Mouse (Mus musculus) heart, embryonic 11.5 days (tissue): ENCODE measurements around the gene Fxyd1. TPM values are rescaled to one million over a fixed set of nuclear protein-coding genes. Genes with fewer than 3 reads are reported as not detected.

Experiments
- ATAC-seq: fragments of 200-750 bp; cut with Nextera tagmentation; replicated peaks from 2 replicates; pipeline ENCODE4 v1.8.0; 2017; ENCODE audit warnings: moderate library complexity; ENCODE audit not compliant: insufficient number of reproducible peaks, low FRiP score, low TSS enrichment
- H3K27ac ChIP-seq: fragments of 300-500 bp; sonication (generic); 2 replicates; pipeline ENCODE4 v1.5.1; 2014; ENCODE audit warnings: mild to moderate bottlenecking, low read depth, low read length
- H3K27me3 ChIP-seq: fragments of 300-500 bp; sonication (generic); 2 replicates; pipeline ENCODE4 v1.6.1; 2014; ENCODE audit warnings: mild to moderate bottlenecking, low read length, mixed read lengths; ENCODE audit not compliant: control insufficient read depth, insufficient read depth
- H3K36me3 ChIP-seq: fragments of 300-500 bp; sonication (generic); 2 replicates; pipeline ENCODE4 v1.6.1; 2014; ENCODE audit warnings: mild to moderate bottlenecking, low read length, moderate library complexity, mixed read lengths; ENCODE audit not compliant: control insufficient read depth, insufficient read depth
- H3K4me1 ChIP-seq: fragments of 300-500 bp; sonication (generic); 2 replicates; pipeline ENCODE4 v1.6.1; 2014; ENCODE audit warnings: low read length; ENCODE audit not compliant: control insufficient read depth, insufficient read depth
- H3K4me2 ChIP-seq: fragments of 300-500 bp; sonication (generic); 2 replicates; pipeline ENCODE4 v1.6.1; 2014; ENCODE audit warnings: mild to moderate bottlenecking, moderate library complexity
- H3K4me3 ChIP-seq: fragments of 300-500 bp; sonication (generic); 2 replicates; pipeline ENCODE4 v1.5.1; 2014; ENCODE audit warnings: low read depth, low read length
- H3K9ac ChIP-seq: fragments of 300-500 bp; sonication (generic); 2 replicates; pipeline ENCODE4 v1.6.1; 2014; ENCODE audit warnings: mild to moderate bottlenecking, low read depth, low read length, moderate library complexity
- H3K9me3 ChIP-seq: fragments of 300-500 bp; sonication (generic); replicated peaks from 2 replicates; pipeline ENCODE4 v1.6.1; 2016; ENCODE audit warnings: low read length; ENCODE audit not compliant: control insufficient read depth
- WGBS: fragments of 180-500 bp; shearing (Covaris S2); extraction: QIAGEN DNeasy Blood & Tissue Kit; methylation state at CpG from one replicate; pipeline ENCODE4 v1.1.7; 2014; ENCODE audit not compliant: insufficient replicate concordance; 5-methylcytosine and 5-hydroxymethylcytosine counted together
- microRNA-seq: library from miRNA; unstranded; fragments of <30 nt; microRNA quantifications from one replicate; pipeline ENCODE4, GENCODE M21; 2016; ENCODE audit warnings: borderline number of aligned reads
- polyA plus RNA-seq: library from polyadenylated mRNA; unstranded; fragments of >200 nt; fragmentation: Nextera tagmentation; extraction: Ambion mirVana; gene quantifications from 2 replicates; pipeline ENCODE4 v1.2.1, GENCODE M21; 2014

Fxyd1 gene
- polyA plus RNA-seq, 1 experiment from 2014 or later, result 566 TPM

GRCm38 (mm10) chr7:31008175-31008574, 48.8 kb downstream of the Fxyd1 start:
- Histone ChIP-seq H3K4me2 (no peak overlapping the region), H3K36me3 (no peaks in the 10 kb centered on the region), H3K27ac (no peak overlapping the region), H3K4me1 (no peaks in the 10 kb centered on the region), H3K4me3 (no peak overlapping the region), H3K27me3 (no peaks in the 10 kb centered on the region), H3K9ac (no peak overlapping the region), H3K9me3 (no peaks in the 10 kb centered on the region)
- no peak for ATAC-seq
- 67% methylated on average over 1 of the region's 1 CpGs for WGBS

GRCm38 (mm10) chr7:31007775-31008174, 49.2 kb downstream of the Fxyd1 start:
- Histone ChIP-seq H3K36me3 (no peaks in the 10 kb centered on the region), H3K9ac (no peak overlapping the region), H3K4me1 (no peaks in the 10 kb centered on the region), H3K27me3 (no peaks in the 10 kb centered on the region), H3K4me2 (no peak overlapping the region), H3K4me3 (no peak overlapping the region), H3K27ac (no peak overlapping the region), H3K9me3 (no peaks in the 10 kb centered on the region)
- ATAC-seq, result no peak
- 53% methylated on average over 1 of the region's 1 CpGs for WGBS

GRCm38 (mm10) chr7:31002650-31003049, 54.3 kb downstream of the Fxyd1 start:
- H3K4me3 ChIP-seq, result no peak overlapping the region
- H3K27me3 ChIP-seq, result no peaks in the 10 kb centered on the region
- no peak for ATAC-seq
- H3K36me3 ChIP-seq, result no peaks in the 10 kb centered on the region
- no peak overlapping the region for H3K9ac ChIP-seq
- no peak overlapping the region for H3K4me2 ChIP-seq
- WGBS, result 47% methylated on average over 8 of the region's 8 CpGs
- H3K9me3 ChIP-seq, result no peaks in the 10 kb centered on the region
- no peak overlapping the region for H3K27ac ChIP-seq
- peaks cover 11% of the 10 kb centered on the region for H3K4me1 ChIP-seq

Small RNA genes lying within 50 kb of the gene (microRNA-seq; reads per million reads assigned to microRNA genes)
- gene Mir7050, result not detected

Other genes starting within 250 kb of the Fxyd1 start
- gene Ffar2, start 233.4 kb downstream of the Fxyd1 start, polyA plus RNA-seq, result not detected in 2 replicates
- gene Ffar3, start 201.0 kb downstream of the Fxyd1 start, polyA plus RNA-seq, result not detected in 2 replicates
- not detected in 2 replicates for gene Ffar1, start 195.6 kb downstream of the Fxyd1 start, polyA plus RNA-seq
- not detected in 2 replicates for gene Cd22, start 176.9 kb downstream of the Fxyd1 start, polyA plus RNA-seq
- gene Mag, start 142.3 kb downstream of the Fxyd1 start, polyA plus RNA-seq, result 0.09 TPM in 1 of 2 replicates, not detected in the other
- gene Hamp2, start 132.5 kb downstream of the Fxyd1 start, polyA plus RNA-seq, result not detected in 2 replicates
- not detected in 2 replicates for gene Hamp, start 113.2 kb downstream of the Fxyd1 start, polyA plus RNA-seq
- gene Usf2, start 100.4 kb downstream of the Fxyd1 start, polyA plus RNA-seq, result 18.8 and 19.6 TPM in 2 replicates
- 11.6 and 14.4 TPM in 2 replicates for gene Lsr, start 83.7 kb downstream of the Fxyd1 start, polyA plus RNA-seq
- gene Fam187b, start 83.4 kb downstream of the Fxyd1 start, polyA plus RNA-seq, result 0.72 and 0.89 TPM in 2 replicates
- gene Fxyd5, start 14.7 kb downstream of the Fxyd1 start, polyA plus RNA-seq, result 30.3 and 38.5 TPM in 2 replicates
- gene Fxyd7, start 5.7 kb downstream of the Fxyd1 start, polyA plus RNA-seq, result 2.5 and 4.9 TPM in 2 replicates
- gene Lgi4, start 2.1 kb upstream of the Fxyd1 start, polyA plus RNA-seq, result 0.13 and 0.34 TPM in 2 replicates
- gene Fxyd3, start 19.5 kb upstream of the Fxyd1 start, polyA plus RNA-seq, result 0.38 and 1.8 TPM in 2 replicates
- gene Hpn, start 58.1 kb upstream of the Fxyd1 start, polyA plus RNA-seq, result 2.7 and 3.3 TPM in 2 replicates
- gene Scn1b, start 69.8 kb upstream of the Fxyd1 start, polyA plus RNA-seq, result 3.0 TPM in 2 replicates
- gene Gramd1a, start 98.7 kb upstream of the Fxyd1 start, polyA plus RNA-seq, result 49.0 and 55.9 TPM in 2 replicates
- not detected in 2 replicates for gene Scgb2b2, start 233.3 kb upstream of the Fxyd1 start, polyA plus RNA-seq
- gene Scgb1b2, start 234.6 kb upstream of the Fxyd1 start, polyA plus RNA-seq, result not detected in 2 replicates